Mouse (Mus musculus) CH12.LX (cell line): ENCODE data around the gene Slc45a1. TPM values are rescaled to one million over a fixed set of nuclear protein-coding genes. Genes with fewer than 3 reads are reported as not detected.

Experiments
- DNase-seq: peaks from one replicate; pipeline ENCODE4 v3.0.0-alpha.2; 2013; ENCODE audit errors: extremely low read depth
- H3K27ac ChIP-seq: 2 replicates; pipeline ENCODE4 v1.5.1; 2012; ENCODE audit warnings: low read depth, mild to moderate bottlenecking, control low read depth, moderate library complexity; ENCODE audit not compliant: insufficient read depth
- H3K27me3 ChIP-seq: replicated peaks from 2 replicates; pipeline ENCODE3; 2012; ENCODE audit warnings: inconsistent platforms
- H3K36me3 ChIP-seq, 2 experiments: replicated peaks in 1 of 2; 2 replicates each; pipeline versions ENCODE3 to v1.6.1; 2012; ENCODE audit warnings: inconsistent platforms in 1 of 2, low read length in 1 of 2, mild to moderate bottlenecking in 1 of 2, mixed read lengths in 1 of 2, moderate library complexity in 1 of 2; ENCODE audit not compliant: control insufficient read depth in 1 of 2, insufficient read depth in 1 of 2
- H3K4me1 ChIP-seq, 2 experiments: 2 replicates each; pipeline ENCODE4 v1.6.1; 2012; ENCODE audit warnings: inconsistent platforms in 1 of 2, moderate library complexity in 1 of 2; ENCODE audit not compliant: insufficient read depth in 2 of 2, control insufficient read depth in 1 of 2
- H3K4me2 ChIP-seq: 2 replicates; pipeline ENCODE4 v1.6.1; 2012; ENCODE audit warnings: low read depth, mild to moderate bottlenecking, control low read depth; ENCODE audit not compliant: poor library complexity, insufficient read depth, severe bottlenecking
- H3K4me3 ChIP-seq, 3 experiments: fragments of 150-350 bp in 1 of 3; sonication (generic) in 1 of 3; replicated peaks in 1 of 3; 2 replicates each; pipeline versions ENCODE3 to v1.5.1; 2011 to 2012; ENCODE audit warnings: low read depth in 2 of 3, low read length in 2 of 3, mild to moderate bottlenecking in 2 of 3, moderate library complexity in 2 of 3, control low read depth in 1 of 3, improper control_type of control experiment in 1 of 3, inconsistent platforms in 1 of 3, mixed read lengths in 1 of 3; ENCODE audit not compliant: poor library complexity in 1 of 3
- H3K79me2 ChIP-seq: replicated peaks from 2 replicates; pipeline ENCODE4 v1.6.1; 2012; ENCODE audit warnings: mild to moderate bottlenecking, moderate library complexity; ENCODE audit not compliant: control insufficient read depth, poor library complexity, insufficient read depth, severe bottlenecking; ENCODE audit errors: extremely low read depth
- H3K9ac ChIP-seq: 2 replicates; pipeline ENCODE4 v1.6.1; 2012; ENCODE audit warnings: low read depth, mild to moderate bottlenecking, control low read depth, moderate library complexity; ENCODE audit not compliant: insufficient read depth
- H3K9me3 ChIP-seq: replicated peaks from 2 replicates; pipeline ENCODE3; 2012; ENCODE audit warnings: low read length, inconsistent platforms, mixed read lengths
- BHLHE40 ChIP-seq: IDR thresholded peaks from 2 replicates; pipeline ENCODE4 v1.6.1; 2011; ENCODE audit warnings: mild to moderate bottlenecking, low read depth, low read length, improper control_type of control experiment
- CHD1 ChIP-seq: IDR thresholded peaks from 2 replicates; pipeline ENCODE4 v1.6.1; 2012; ENCODE audit warnings: low read depth, low read length, improper control_type of control experiment, inconsistent platforms
- CHD2 ChIP-seq: IDR thresholded peaks from 2 replicates; pipeline ENCODE4 v1.6.1; 2011; ENCODE audit warnings: low read length, improper control_type of control experiment
- E2F4 ChIP-seq: IDR thresholded peaks from 2 replicates; pipeline ENCODE4 v1.6.1; 2011; ENCODE audit warnings: low read depth, low read length, improper control_type of control experiment; ENCODE audit not compliant: insufficient replicate concordance
- ELF1 ChIP-seq: IDR thresholded peaks from 2 replicates; pipeline ENCODE4 v1.6.1; 2014; ENCODE audit warnings: low read depth, mild to moderate bottlenecking, inconsistent platforms, low read length, improper control_type of control experiment
- EP300 ChIP-seq: IDR thresholded peaks from 2 replicates; pipeline ENCODE4 v1.6.1; 2011; ENCODE audit warnings: low read length, improper control_type of control experiment
- ETS1 ChIP-seq: conservative IDR thresholded peaks from 2 replicates; pipeline ENCODE4 v1.6.1; 2012; ENCODE audit warnings: low read depth, mild to moderate bottlenecking, inconsistent platforms, low read length, improper control_type of control experiment, moderate library complexity
- GABPA ChIP-seq: IDR thresholded peaks from 2 replicates; pipeline ENCODE4 v1.6.1; 2012; ENCODE audit warnings: low read depth, low read length, improper control_type of control experiment, inconsistent platforms; ENCODE audit not compliant: insufficient replicate concordance
- HCFC1 ChIP-seq: IDR thresholded peaks from 2 replicates; pipeline ENCODE4 v1.6.1; 2012; ENCODE audit warnings: low read depth, mild to moderate bottlenecking, inconsistent platforms, low read length, improper control_type of control experiment
- IRF4 ChIP-seq: IDR thresholded peaks from 2 replicates; pipeline ENCODE4 v1.6.1; 2014; ENCODE audit warnings: low read depth, mild to moderate bottlenecking, inconsistent platforms, low read length, improper control_type of control experiment
- JUN ChIP-seq: IDR thresholded peaks from 2 replicates; pipeline ENCODE4 v1.6.1; 2011; ENCODE audit warnings: low read depth, mild to moderate bottlenecking, low read length, improper control_type of control experiment, moderate library complexity; ENCODE audit not compliant: insufficient read depth
- JUND ChIP-seq: conservative IDR thresholded peaks from 2 replicates; pipeline ENCODE4 v1.6.1; 2011; ENCODE audit warnings: low read depth, low read length, improper control_type of control experiment
- KAT2A ChIP-seq: IDR thresholded peaks from 2 replicates; pipeline ENCODE4 v1.6.1; 2012; ENCODE audit warnings: low read length, improper control_type of control experiment, inconsistent platforms; ENCODE audit not compliant: insufficient replicate concordance
- MAFK ChIP-seq: IDR thresholded peaks from 2 replicates; pipeline ENCODE4 v1.6.1; 2011; ENCODE audit warnings: low read length, improper control_type of control experiment; ENCODE audit not compliant: insufficient replicate concordance
- MAX ChIP-seq: IDR thresholded peaks from 2 replicates; pipeline ENCODE4 v1.6.1; 2011; ENCODE audit warnings: low read length, improper control_type of control experiment
- MAZ ChIP-seq: IDR thresholded peaks from 2 replicates; pipeline ENCODE4 v1.6.1; 2012; ENCODE audit warnings: low read depth, mild to moderate bottlenecking, inconsistent platforms, low read length, improper control_type of control experiment, moderate library complexity
- MYC ChIP-seq: IDR thresholded peaks from 2 replicates; pipeline ENCODE4 v1.6.1; 2011; ENCODE audit warnings: low read depth, mild to moderate bottlenecking, improper control_type of control experiment, low read length
- NRF1 ChIP-seq: IDR thresholded peaks from 2 replicates; pipeline ENCODE4 v1.6.1; 2014; ENCODE audit warnings: low read depth, mild to moderate bottlenecking, inconsistent platforms, low read length, improper control_type of control experiment, moderate library complexity
- PAX5 ChIP-seq: IDR thresholded peaks from 2 replicates; pipeline ENCODE4 v1.6.1; 2012; ENCODE audit warnings: low read length, inconsistent platforms, mixed read lengths
- SIN3A ChIP-seq: IDR thresholded peaks from 2 replicates; pipeline ENCODE4 v1.6.1; 2012; ENCODE audit warnings: low read length, improper control_type of control experiment, inconsistent platforms
- SMC3 ChIP-seq: IDR thresholded peaks from 2 replicates; pipeline ENCODE4 v1.6.1; 2011; ENCODE audit warnings: low read depth, low read length, improper control_type of control experiment
- UBTF ChIP-seq: IDR thresholded peaks from 2 replicates; pipeline ENCODE4 v1.6.1; 2012; ENCODE audit warnings: low read depth, mild to moderate bottlenecking, inconsistent platforms, low read length, improper control_type of control experiment, moderate library complexity
- USF1 ChIP-seq: IDR thresholded peaks from 2 replicates; pipeline ENCODE4 v1.6.1; 2014; ENCODE audit warnings: low read depth, mild to moderate bottlenecking, inconsistent platforms, low read length, improper control_type of control experiment
- USF2 ChIP-seq: conservative IDR thresholded peaks from 2 replicates; pipeline ENCODE4 v1.6.1; 2011; ENCODE audit warnings: low read depth, low read length, improper control_type of control experiment
- ZC3H11A ChIP-seq: IDR thresholded peaks from 2 replicates; pipeline ENCODE4 v1.6.1; 2012; ENCODE audit warnings: low read depth, mild to moderate bottlenecking, inconsistent platforms, low read length, improper control_type of control experiment
- ZKSCAN1 ChIP-seq: IDR thresholded peaks from 2 replicates; pipeline ENCODE4 v1.6.1; 2012; ENCODE audit warnings: low read depth, inconsistent platforms, low read length, improper control_type of control experiment, borderline replicate concordance
- ZNF384 ChIP-seq: IDR thresholded peaks from 2 replicates; pipeline ENCODE4 v1.6.1; 2012; ENCODE audit warnings: low read depth, low read length, improper control_type of control experiment, inconsistent platforms
- dilution Hi-C: fragments of 300-500 bp; cut with MboI; formaldehyde crosslinking; loops from 2 replicates; pipeline ENCODE4 v1.14.3; 2020; ENCODE audit warnings: low sequenced_read_pairs; ENCODE audit not compliant: extremely low pct_unique_long_range_greater_than_20kb, extremely low pct_ligation_motif_present
- in situ Hi-C: fragments of 300-500 bp; cut with MboI; formaldehyde crosslinking; loops from 3 replicates; pipeline ENCODE4 v1.14.3; 2019; ENCODE audit warnings: low sequenced_read_pairs, low pct_ligation_motif_present, low pct_unique_long_range_greater_than_20kb, mixed read lengths
- polyA plus RNA-seq: library from polyadenylated mRNA; unstranded; fragments of >175 nt; gene quantifications from 2 replicates; pipeline ENCODE4 v1.2.1, GENCODE M21; 2012; ENCODE audit warnings: low read depth; ENCODE audit not compliant: insufficient read length
- total RNA-seq, 2 experiments: library from RNA; depleted of rRNA; stranded (reverse); fragments of 300-350 nt in 1 of 2; fragments of >200 nt in 1 of 2; gene quantifications; 2 replicates each; pipeline ENCODE4 v1.2.3; 2012 to 2014

The Slc45a1 gene
- total and polyA plus RNA-seq, 3 experiments, result not detected

- H3K9me3 ChIP-seq, result no peaks in the 10 kb centered on the region
- no peak overlapping the region for H3K4me3 ChIP-seq
- H3K4me2 ChIP-seq, result no peak overlapping the region
- H3K9ac ChIP-seq, result no peak overlapping the region
- dilution Hi-C loops (no loop called here), in situ Hi-C loops (loop anchor here (10.0 kb wide), 1 partner anchor 370 kb away; no protein-coding TSS in a partner anchor)
- peaks cover 8 to 31% of the 10 kb centered on the region in 2 experiments for H3K36me3 ChIP-seq
- no peak for DNase-seq
- H3K27me3 ChIP-seq, result no peaks in the 10 kb centered on the region
- H3K27ac ChIP-seq, result no peak overlapping the region
- H3K79me2 ChIP-seq, result no peaks in the 10 kb centered on the region
- TF ChIP-seq JUND (no peak), HCFC1 (no peak), EP300 (no peak), ZNF384 (no peak), MAZ (no peak), ZC3H11A (no peak), MAFK (no peak), CHD1 (no peak), ELF1 (no peak), CHD2 (no peak), E2F4 (no peak), ETS1 (no peak), MAX (no peak), PAX5 (no peak), KAT2A (no peak), USF2 (no peak), ZKSCAN1 (no peak), USF1 (no peak), JUN (no peak), BHLHE40 (no peak)
- peaks cover 0 to 11% of the 10 kb centered on the region in 2 experiments; a peak in 2 of 4 replicates for H3K4me1 ChIP-seq
These were observed 27.7 kb downstream of the Slc45a1 start for GRCm38 (mm10) chr4:150624214-150624823.

- Histone ChIP-seq H3K4me2 (no peak overlapping the region), H3K4me3 (no peak overlapping the region), H3K36me3 (peaks cover 21 to 48% of the 10 kb centered on the region in 2 experiments), H3K79me2 (no peaks in the 10 kb centered on the region), H3K27ac (no peak overlapping the region)
- no peak for TF ChIP-seq SMC3
- no peak for TF ChIP-seq NRF1
- TF ChIP-seq MAX, result no peak
- TF ChIP-seq JUND, result no peak
- TF ChIP-seq ETS1, result no peak
- TF ChIP-seq UBTF, result no peak
- no peak for TF ChIP-seq MYC
- TF ChIP-seq HCFC1, result no peak
- TF ChIP-seq ZNF384, result no peak
- no peak for TF ChIP-seq JUN
- no peak for TF ChIP-seq GABPA
- TF ChIP-seq CHD2, result no peak
- TF ChIP-seq SIN3A, result no peak
- no peak for TF ChIP-seq EP300
- TF ChIP-seq IRF4, result no peak
- TF ChIP-seq KAT2A, result no peak
- TF ChIP-seq, all 38 proteins: peak for 0
- dilution Hi-C loops (no loop called here), in situ Hi-C loops (loop anchor here (10.0 kb wide), 1 partner anchor 368 kb away; no protein-coding TSS in a partner anchor)
- Histone ChIP-seq H3K27me3 (no peaks in the 10 kb centered on the region), H3K9me3 (no peaks in the 10 kb centered on the region), H3K4me1 (peaks cover 0 to 11% of the 10 kb centered on the region in 2 experiments; a peak in 2 of 4 replicates), H3K9ac (no peak overlapping the region)
- no peak for DNase-seq
These were observed 29.3 kb downstream of the Slc45a1 start for GRCm38 (mm10) chr4:150622641-150623040.
